Mouse (Mus musculus) bone marrow, adult 2 months (tissue): ENCODE data around the gene Lrr1.

Experiments
- CTCF ChIP-seq: fragments of 200-500 bp; IDR thresholded peaks from 2 replicates; pipeline ENCODE4 v1.5.1; 2011; ENCODE audit warnings: low read length, control low read depth; ENCODE audit not compliant: control insufficient read depth, insufficient read depth
- POLR2A ChIP-seq: fragments of 200-500 bp; IDR thresholded peaks from 2 replicates; pipeline ENCODE4 v1.6.1; 2011; ENCODE audit warnings: low read depth, mild to moderate bottlenecking, control low read depth, low read length, borderline replicate concordance; ENCODE audit not compliant: control insufficient read depth

DNA sequence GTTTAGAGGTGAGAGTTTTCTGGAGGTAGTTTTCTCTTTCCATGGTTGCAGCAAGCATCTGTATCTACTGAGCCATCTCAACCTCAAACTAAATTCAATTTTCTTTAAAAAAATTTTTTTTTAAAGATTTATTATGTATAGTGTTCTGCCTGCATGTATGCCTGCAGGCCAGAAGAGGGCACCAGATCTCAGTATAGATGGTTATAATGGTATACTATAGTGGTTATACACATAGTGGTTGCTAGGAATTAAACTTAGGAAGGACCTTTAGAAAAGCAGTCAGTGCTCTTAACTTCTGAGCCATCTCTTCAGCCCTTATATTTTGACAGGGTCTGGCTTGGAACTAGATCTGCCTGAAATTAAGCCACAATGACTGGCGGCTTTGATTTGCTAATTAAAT is 21.9 kb downstream of the Lrr1 start:
- TF ChIP-seq POLR2A (no peak), CTCF (no peak)
